Mouse (Mus musculus) ES-E14 (cell line): ENCODE measurements around the gene Grap2. TPM values are rescaled to one million over a fixed set of nuclear protein-coding genes. Genes with fewer than 3 reads are reported as not detected.

Experiments
- DNase-seq: peaks from one replicate; pipeline ENCODE4 v3.0.0-alpha.2; 2013; ENCODE audit warnings: low read depth, low spot score
- H3K27ac ChIP-seq: 2 replicates; pipeline ENCODE4 v1.5.1; 2012; ENCODE audit warnings: low read depth, mild to moderate bottlenecking, low read length, moderate library complexity, mixed read lengths; ENCODE audit not compliant: poor library complexity, insufficient read depth, severe bottlenecking
- H3K36me3 ChIP-seq: 2 replicates; pipeline ENCODE4 v1.6.1; 2012; ENCODE audit warnings: mild to moderate bottlenecking, low read length, moderate library complexity, mixed read lengths; ENCODE audit not compliant: control insufficient read depth, poor library complexity, insufficient read depth, severe bottlenecking
- H3K4me1 ChIP-seq, 2 experiments: fragments of 150-350 bp in 1 of 2; sonication (generic) in 1 of 2; 2 replicates each; pipeline ENCODE4 v1.6.1; 2012; ENCODE audit warnings: low read length in 2 of 2, mild to moderate bottlenecking in 1 of 2, mixed read lengths in 1 of 2; ENCODE audit not compliant: control insufficient read depth in 2 of 2, insufficient read depth in 2 of 2, poor library complexity in 1 of 2
- H3K4me3 ChIP-seq, 2 experiments: fragments of 150-350 bp in 1 of 2; sonication (generic) in 1 of 2; 2 replicates each; pipeline ENCODE4 v1.5.1; 2012; ENCODE audit warnings: low read length in 2 of 2, low read depth in 1 of 2, mild to moderate bottlenecking in 1 of 2, mixed read lengths in 1 of 2; ENCODE audit not compliant: insufficient read depth in 1 of 2, poor library complexity in 1 of 2, severe bottlenecking in 1 of 2
- H3K9ac ChIP-seq: 2 replicates; pipeline ENCODE4 v1.6.1; 2012; ENCODE audit warnings: low read depth, mild to moderate bottlenecking, low read length, mixed read lengths; ENCODE audit not compliant: poor library complexity, insufficient read depth, severe bottlenecking
- H3K9me3 ChIP-seq: fragments of 150-350 bp; sonication (generic); 2 replicates; pipeline ENCODE4 v1.6.1; 2012; ENCODE audit warnings: low read depth, mild to moderate bottlenecking, low read length; ENCODE audit not compliant: control insufficient read depth, insufficient read depth
- CHD2 ChIP-seq: IDR thresholded peaks from 2 replicates; pipeline ENCODE4 v1.6.1; 2014; ENCODE audit warnings: mild to moderate bottlenecking, low read depth, low read length, inconsistent platforms
- HCFC1 ChIP-seq: IDR thresholded peaks from 2 replicates; pipeline ENCODE4 v1.6.1; 2012; ENCODE audit warnings: low read length, inconsistent platforms, borderline replicate concordance; ENCODE audit not compliant: insufficient read depth
- MAFK ChIP-seq: IDR thresholded peaks from 2 replicates; pipeline ENCODE4 v1.6.1; 2014; ENCODE audit warnings: mild to moderate bottlenecking, low read depth, low read length, inconsistent platforms; ENCODE audit not compliant: insufficient read depth
- ZC3H11A ChIP-seq: IDR thresholded peaks from 2 replicates; pipeline ENCODE4 v1.6.1; 2012; ENCODE audit warnings: low read depth, mild to moderate bottlenecking, inconsistent platforms, low read length, borderline replicate concordance
- ZNF384 ChIP-seq: IDR thresholded peaks from 2 replicates; pipeline ENCODE4 v1.6.1; 2012; ENCODE audit warnings: low read depth, low read length, inconsistent platforms
- in situ Hi-C, 2 experiments: fragments of 600-800 bp; cut with MboI; formaldehyde crosslinking; loops; one replicate each; pipeline ENCODE4 v1.15.1; 2025; ENCODE audit warnings: low sequenced_read_pairs in 2 of 2, inconsistent platforms in 1 of 2; ENCODE audit not compliant: unreplicated experiment in 2 of 2
- total RNA-seq: library from RNA; depleted of rRNA; stranded (reverse); fragments of 300-350 nt; gene quantifications from 2 replicates; pipeline ENCODE4 v1.2.3, GENCODE M21; 2012

The Grap2 gene
- total RNA-seq, 1 experiment = 0.45 TPM

DNA sequence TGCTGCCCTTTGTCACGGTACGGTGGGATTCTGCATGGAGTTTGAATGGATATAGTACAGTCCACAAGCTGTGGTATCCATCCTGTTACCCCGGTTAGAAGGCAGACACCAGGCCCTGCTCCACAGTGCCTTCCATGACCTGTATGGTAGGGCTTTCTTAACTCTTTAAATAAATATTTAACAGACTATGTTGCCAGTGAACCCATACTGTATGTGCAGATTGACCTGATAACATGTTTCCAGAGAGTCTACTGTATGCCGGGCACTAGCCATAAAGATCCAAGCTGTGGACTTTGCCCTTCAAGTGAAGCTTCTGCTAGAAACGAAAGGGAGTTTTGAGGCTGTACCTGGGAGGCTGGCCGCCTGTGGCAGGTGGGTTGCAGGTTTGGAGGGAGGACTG, 102.3 kb downstream of the Grap2 start:
- Histone ChIP-seq H3K4me1 (no peaks in the 10 kb centered on the region; a peak in 1 of 4 replicates), H3K9me3 (no peaks in the 10 kb centered on the region), H3K27ac (no peak overlapping the region), H3K9ac (no peak overlapping the region), H3K4me3 (no peak overlapping the region), H3K36me3 (no peaks in the 10 kb centered on the region)
- TF ChIP-seq CHD2 = no peak
- no peak for TF ChIP-seq MAFK
- TF ChIP-seq ZC3H11A = no peak
- TF ChIP-seq ZNF384 = no peak
- TF ChIP-seq HCFC1 = no peak
- DNase-seq = no peak
- in situ Hi-C loops = no loop called here

DNA sequence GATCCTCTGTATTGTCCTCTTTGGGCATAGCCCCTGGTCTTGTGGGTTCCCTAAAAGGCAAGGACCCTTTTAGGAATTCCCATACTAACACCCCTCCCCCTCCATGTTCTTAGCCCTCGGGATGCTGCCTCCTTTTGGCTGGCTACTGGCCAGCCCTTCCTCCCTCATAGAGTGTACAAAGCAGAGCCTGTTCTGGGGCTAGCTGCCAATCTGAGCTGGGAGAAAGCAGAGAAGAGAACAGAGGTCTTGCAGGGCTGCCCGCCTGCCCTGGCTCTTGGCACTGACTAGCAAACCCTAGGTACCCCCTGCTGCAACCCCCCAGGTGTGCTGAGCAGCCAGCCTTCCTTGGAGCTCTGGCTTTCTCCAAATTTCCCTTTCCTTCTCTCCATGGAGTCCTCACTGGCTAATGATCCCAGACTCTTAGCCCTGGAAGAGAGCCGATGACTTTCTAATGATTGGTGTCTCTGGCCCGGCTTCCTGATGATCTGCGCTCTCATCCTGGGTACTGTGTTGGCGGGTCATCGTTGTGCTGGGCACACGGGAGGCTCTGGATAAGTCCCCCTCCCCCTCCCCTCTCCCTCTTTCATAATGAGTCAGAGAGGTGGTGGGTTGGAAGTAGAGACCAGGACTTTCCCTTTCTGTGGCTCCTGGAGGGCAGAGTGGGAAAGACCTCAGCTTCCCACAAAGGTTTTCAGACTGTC, 107.3 kb downstream of the Grap2 start:
- H3K27ac ChIP-seq = no peak overlapping the region
- H3K9me3 ChIP-seq = no peaks in the 10 kb centered on the region
- DNase-seq = no peak
- TF ChIP-seq ZC3H11A (no peak), MAFK (no peak), ZNF384 (no peak), CHD2 (no peak), HCFC1 (no peak)
- no peak overlapping the region for H3K9ac ChIP-seq
- H3K36me3 ChIP-seq = no peaks in the 10 kb centered on the region
- H3K4me1 ChIP-seq = no peaks in the 10 kb centered on the region
- in situ Hi-C loops = no loop called here
- no peak overlapping the region for H3K4me3 ChIP-seq

DNA sequence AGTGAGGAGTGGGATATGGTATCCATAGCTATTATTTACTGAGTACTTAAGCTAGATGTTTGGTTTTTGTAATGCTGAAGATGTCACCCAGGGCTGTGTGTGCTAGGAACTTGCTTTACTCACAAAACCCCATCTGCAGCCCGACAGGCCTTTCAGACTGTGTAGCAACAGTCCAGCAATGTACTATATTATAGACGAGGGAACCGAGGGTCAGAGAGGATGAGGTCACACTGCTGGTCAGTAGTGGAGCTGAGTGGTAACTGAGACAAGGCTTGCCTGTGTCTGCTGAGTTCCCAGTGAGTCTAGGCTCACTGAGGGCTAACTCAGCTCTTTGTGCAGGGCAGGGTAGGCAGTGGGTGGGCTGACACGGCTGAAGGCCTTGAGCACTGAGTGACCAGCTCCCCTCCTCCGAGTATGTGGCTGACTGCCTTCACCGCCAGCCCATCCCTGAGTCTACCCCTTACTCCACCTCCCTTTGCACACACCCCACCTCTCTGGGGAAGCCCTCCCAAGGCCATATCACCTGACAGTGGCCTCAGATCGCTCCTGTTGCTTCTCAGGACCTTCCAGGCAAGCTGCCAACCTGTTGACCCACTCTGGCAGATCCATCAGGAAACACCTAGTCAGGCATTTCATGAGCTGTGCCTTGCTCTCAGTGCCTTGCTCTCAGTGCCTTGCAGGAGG, 108.1 kb downstream of the Grap2 start:
- Histone ChIP-seq H3K9ac (no peak overlapping the region), H3K36me3 (no peaks in the 10 kb centered on the region), H3K27ac (no peak overlapping the region), H3K9me3 (no peaks in the 10 kb centered on the region), H3K4me1 (no peaks in the 10 kb centered on the region), H3K4me3 (no peak overlapping the region)
- in situ Hi-C loops = no loop called here
- TF ChIP-seq ZNF384 = no peak
- TF ChIP-seq HCFC1 = no peak
- no peak for TF ChIP-seq ZC3H11A
- TF ChIP-seq CHD2 = no peak
- TF ChIP-seq MAFK = no peak
- no peak for DNase-seq

DNA sequence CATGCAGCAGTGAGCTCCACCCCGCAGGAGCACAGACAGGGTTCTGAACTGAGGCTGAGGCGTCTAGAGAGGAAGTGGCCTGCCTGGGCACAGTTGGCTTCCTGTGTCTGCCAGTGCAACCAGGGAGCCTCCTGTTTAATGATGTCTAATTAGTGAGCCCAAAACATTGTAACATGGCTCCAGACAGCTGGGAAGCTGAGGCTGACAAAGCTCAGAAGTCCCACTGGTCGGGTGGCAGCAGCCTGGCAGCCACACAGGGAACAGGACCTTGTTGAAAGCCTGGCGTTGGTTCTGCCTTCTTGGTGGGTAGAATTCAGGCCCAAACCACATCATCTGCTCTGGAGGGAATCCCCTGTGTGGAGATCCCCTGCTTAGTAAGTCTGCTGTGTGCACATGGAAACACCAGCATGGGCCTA, 109.1 kb downstream of the Grap2 start:
- no peak overlapping the region for H3K4me3 ChIP-seq
- no peak overlapping the region for H3K9ac ChIP-seq
- no peak for TF ChIP-seq ZNF384
- no peak for TF ChIP-seq HCFC1
- no peak for TF ChIP-seq MAFK
- TF ChIP-seq ZC3H11A = no peak
- TF ChIP-seq CHD2 = no peak
- DNase-seq = no peak
- in situ Hi-C loops = no loop called here
- no peaks in the 10 kb centered on the region for H3K36me3 ChIP-seq
- no peaks in the 10 kb centered on the region for H3K4me1 ChIP-seq
- no peak overlapping the region for H3K27ac ChIP-seq
- no peaks in the 10 kb centered on the region for H3K9me3 ChIP-seq
